Mouse (Mus musculus) gonadal fat pad, adult 2 months (tissue): ENCODE measurements around the gene Arih2. TPM values are rescaled to one million over a fixed set of nuclear protein-coding genes. Genes with fewer than 3 reads are reported as not detected.
"Not testable (repeated sequence)": the region's sequence is repeated elsewhere in the genome, so short reads cannot be mapped to it uniquely, and the experiment has no call there.

Experiments
- DNase-seq: peaks from one replicate; pipeline ENCODE4 v3.0.0-alpha.2; 2012; ENCODE audit warnings: low read depth
- polyA plus RNA-seq: library from polyadenylated mRNA; depleted of rRNA; stranded (reverse); fragments of >200 nt; gene quantifications from 2 replicates; pipeline ENCODE4 v1.2.3, GENCODE M21; 2012; rRNA removed

Arih2 gene
- polyA plus RNA-seq: 40.2 and 44.6 TPM in 2 replicates

DNA sequence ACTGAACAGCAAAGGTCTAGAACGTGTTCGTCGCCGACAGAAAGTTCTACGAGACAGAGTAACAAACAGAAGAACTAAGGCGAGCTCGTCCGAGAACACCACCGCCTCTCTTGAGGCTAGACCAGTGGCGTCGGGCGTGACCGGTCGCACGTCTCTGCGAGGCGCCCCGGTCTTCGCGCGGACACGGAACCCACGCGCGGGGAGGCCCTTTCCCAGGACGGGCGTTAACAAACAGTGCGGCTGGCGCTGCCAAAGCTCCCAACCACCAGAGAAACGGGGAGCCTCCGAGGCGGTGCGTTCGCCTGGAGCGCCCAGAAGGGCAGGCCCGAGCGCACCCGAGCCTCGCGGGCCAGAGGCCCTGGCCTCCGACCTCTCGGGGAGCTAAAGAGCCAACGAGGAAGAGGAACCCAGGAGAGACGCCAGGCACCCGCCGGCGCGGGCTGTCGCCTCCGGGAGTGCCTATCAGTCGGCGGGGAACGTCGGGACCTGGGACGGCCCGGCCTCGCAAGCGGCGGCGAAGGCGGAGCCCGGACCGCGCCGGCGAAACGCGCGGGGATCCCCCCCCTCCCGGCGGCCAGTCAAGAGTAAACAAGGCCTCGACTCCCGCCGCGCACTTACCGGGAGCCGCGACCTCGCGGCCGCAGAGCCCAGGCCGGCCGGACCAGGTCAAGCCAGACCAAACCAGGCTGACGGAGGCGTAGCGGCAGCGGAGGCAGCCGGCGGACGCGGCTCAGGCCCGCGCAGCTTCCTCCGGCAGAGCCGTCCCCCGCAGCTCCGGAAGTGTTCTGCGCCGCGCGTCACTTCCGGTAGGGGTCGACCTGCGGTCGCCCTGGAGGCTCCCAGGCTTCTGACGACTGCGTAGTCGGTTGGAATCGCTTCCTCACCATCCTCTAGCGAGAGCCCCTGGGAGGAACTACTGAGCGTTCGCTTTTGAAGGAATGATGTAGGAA lies at the start of gene Arih2:
Arih2 (minus strand) TSS at position 776 of the 950 bp plus-strand sequence.
- DNase-seq: no peak

DNA sequence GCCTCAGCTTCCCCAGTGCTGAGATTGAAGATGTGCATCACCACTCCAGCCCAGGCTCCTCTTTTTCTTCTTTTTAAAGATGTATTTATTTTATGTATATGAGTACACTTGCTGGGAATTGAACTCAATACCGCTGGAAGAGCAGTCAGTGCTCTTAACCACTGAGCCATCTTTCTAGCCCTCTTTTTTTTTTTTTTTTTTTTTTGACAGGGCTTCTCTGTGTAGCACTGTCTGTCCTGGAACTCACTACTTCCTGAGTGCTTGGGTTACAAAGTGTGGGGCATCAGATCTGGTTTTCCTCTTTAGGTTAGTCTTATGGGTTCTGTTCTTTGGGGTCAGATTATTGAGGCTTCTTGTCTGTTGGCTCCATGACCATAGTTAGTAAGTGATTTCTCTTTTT lies 45.3 kb upstream of the Arih2 start:
- no peak for DNase-seq

- DNase-seq: no peak
Measured at GRCm38 (mm10) chr9:108693946-108694345, 44.8 kb upstream of the Arih2 start.

- no peak for DNase-seq
Measured at GRCm38 (mm10) chr9:108692226-108693041, 43.2 kb upstream of the Arih2 start.

DNA sequence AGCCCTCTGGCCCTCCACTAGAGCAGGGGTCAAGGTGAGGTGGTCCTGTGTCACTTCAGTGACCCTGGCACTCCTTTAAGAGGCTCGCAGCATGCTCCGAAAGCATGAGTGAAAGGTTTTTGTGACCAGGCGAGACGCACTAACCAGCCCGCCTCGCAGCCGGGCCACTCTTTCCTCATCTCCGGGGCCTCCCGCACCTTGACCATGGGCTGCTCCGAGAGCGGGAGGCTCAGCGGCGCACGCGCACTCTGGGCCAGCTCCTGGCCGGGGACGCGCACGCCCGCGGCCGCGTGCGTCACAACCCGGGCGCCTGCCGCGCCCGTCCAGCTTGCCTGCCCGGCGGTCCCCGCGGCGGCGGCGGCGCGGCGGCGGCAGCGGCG lies 42.6 kb upstream of the Arih2 start:
- no peak for DNase-seq

DNA sequence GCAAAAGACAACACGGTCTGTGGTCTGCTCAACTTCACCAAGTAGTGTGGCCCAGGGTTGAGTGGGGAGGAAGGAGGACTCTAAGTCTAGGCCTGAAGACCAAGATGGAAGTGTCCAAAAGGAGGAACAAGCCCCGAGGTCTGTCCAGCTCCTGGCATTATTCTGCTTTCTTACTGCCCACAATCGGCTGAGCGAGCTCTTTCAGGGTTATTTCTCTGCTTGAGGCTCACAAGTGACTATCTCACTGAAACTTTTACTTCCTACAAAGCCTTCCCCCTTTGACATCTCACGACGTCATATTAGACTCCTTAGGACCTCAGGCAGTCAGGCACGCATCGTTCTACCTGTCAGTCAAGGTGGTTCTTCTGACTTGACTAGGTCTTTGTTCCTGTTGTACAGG lies 42.2 kb upstream of the Arih2 start:
- no peak for DNase-seq

- DNase-seq: no peak
Measured at GRCm38 (mm10) chr9:108690914-108691313, 41.7 kb upstream of the Arih2 start.

DNA sequence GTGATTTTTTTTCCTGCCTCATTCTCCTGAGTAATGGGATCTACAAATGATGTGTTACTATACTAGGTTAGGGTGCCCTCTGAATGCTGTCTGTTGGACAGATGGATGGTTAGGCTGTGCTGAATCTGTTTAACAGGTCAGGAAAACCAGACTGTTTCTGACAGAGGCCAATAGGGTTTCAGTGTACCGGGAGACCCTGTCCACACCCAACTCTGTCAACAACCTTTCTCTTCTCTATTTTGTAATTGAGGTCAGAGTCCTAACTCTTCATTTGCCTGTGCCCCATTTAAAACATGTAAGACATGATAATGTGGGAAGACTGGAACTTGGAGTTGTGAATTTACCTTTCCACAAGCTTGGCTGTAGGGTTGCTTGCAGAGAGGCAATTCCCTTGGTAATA lies 40.8 kb upstream of the Arih2 start:
- DNase-seq: no peak

- no peak for DNase-seq
Measured at GRCm38 (mm10) chr9:108689106-108689505, 39.9 kb upstream of the Arih2 start, which contains the start of gene Prkar2a. TSS of gene Prkar2a (plus strand) at chr9:108689314.

- no peak for DNase-seq
Measured at GRCm38 (mm10) chr9:108688451-108688850, 39.3 kb upstream of the Arih2 start.

DNA sequence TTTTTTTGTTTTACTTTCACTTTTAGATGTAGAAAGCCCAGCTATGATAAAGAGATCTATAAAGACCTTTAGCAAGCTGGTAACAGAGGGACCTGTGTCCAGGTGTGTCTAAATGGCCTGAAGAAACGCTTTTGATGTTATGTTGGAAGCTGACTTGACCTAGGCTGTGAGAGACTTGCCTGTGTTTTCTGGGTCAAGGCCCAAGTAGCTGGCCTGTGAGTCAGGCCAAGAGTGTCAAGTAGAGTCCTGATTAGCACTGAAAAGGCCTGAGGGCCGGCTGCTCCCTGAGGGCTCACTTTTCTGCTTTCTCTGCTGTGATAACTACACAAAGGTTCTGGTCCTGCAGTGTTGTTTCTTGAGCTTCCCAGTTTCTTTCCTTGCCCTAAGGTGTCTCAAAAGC lies 38.5 kb upstream of the Arih2 start:
- no peak for DNase-seq

GRCm38 (mm10) chr9:108687181-108687580 lies 38.0 kb upstream of the Arih2 start:
- no peak for DNase-seq

DNA sequence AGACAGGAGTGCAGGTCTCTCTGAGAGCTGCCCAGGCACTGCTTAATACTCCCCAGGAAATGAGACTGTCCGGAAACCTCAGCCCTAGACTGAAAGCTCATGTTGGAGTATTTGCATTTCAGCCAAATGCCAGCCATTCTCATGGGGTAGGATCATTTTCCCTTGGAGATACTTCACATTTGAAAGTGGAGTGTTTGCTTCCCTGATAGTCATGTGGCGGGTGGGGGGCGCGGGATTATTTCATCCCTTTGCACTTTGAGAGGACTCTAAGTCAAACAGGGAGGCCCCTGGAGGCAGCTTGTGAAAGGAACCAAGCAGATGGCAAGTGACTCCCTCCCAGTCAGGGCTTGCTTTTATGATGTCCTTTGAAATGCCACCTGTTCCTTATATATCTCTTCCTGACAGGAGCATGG lies 37.3 kb upstream of the Arih2 start:
- DNase-seq: no peak

DNA sequence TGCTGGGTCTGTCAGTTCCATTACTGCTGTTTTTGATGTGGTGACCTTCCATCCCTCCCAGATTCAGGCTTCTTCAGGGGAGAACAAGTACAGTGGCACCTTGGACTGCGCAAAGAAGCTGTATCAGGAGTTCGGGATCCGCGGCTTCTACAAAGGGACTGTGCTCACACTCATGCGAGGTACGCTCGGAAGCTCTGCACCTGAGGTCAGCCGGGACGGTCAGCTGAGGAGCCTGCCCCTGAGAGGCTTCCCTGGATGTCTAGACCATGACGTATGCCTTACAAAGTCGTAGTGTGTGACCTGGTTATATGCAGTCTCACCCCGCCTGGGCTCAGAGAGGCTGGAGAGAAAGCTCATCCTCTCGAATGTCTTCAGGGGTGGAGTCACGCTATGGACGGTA lies 30.8 kb upstream of the Arih2 start:
- no peak for DNase-seq

- no peak for DNase-seq
Measured at GRCm38 (mm10) chr9:108673151-108673550, 24.0 kb upstream of the Arih2 start.

- DNase-seq: no peak
Measured at GRCm38 (mm10) chr9:108669875-108670274, 20.7 kb upstream of the Arih2 start.

- no peak for DNase-seq
Measured at GRCm38 (mm10) chr9:108662660-108663059, 13.5 kb upstream of the Arih2 start.

GRCm38 (mm10) chr9:108661677-108662612 lies 12.8 kb upstream of the Arih2 start, which contains the start of gene Slc25a20:
TSS of gene Slc25a20 (plus strand) at chr9:108662088.
- peak; percentile 56 for DNase-seq

- DNase-seq: not testable (repeated sequence)
Measured at GRCm38 (mm10) chr9:108655865-108656264, 6.7 kb upstream of the Arih2 start.

DNA sequence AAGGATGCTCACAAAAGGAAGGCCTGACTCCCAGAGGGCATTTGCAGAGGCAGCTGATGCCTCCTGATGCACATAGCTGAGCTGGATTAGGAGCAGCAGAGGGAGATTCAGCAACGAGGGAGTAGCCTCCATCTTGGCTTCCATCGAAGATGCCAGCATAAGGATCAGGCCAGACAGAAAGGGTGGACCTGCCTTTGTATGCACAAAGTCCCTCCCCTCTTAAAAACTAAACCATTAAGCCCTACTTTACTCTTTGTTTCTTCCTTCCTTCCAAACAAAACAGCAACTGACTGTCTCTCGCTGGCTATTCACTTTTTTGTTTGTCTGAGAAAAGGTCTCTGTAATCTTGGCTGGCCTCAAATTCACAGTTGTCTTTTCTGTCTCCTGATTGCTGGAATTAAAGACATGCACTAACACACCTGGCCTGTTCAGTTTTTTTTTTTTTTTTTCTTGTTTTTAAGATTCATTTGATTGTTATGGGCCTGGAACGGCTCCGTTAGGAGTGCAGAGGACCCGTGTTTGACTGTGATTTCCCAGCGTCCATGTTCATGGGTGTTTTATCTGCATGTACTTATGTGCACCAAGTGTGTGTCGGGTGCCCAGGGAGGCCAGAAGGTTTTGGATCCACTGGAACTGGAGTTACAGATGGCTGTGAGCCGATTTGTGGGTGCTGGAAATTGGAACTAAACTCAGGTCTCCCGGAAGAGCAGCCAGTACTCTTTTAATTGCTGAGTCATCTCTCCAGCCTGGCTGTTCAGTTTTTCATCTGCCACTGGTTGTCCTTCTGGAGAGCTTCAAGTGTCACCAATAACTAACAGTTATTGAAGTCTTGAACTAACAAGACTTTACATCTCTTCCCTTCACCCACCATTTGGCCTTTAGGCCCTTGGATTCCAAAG lies 5.6 kb upstream of the Arih2 start:
- DNase-seq: no peak
